Mouse (Mus musculus) embryonic facial prominence, embryonic 15.5 days (tissue): ENCODE measurements around the gene Ola1. TPM values are rescaled to one million over a fixed set of nuclear protein-coding genes. Genes with fewer than 3 reads are reported as not detected.

Source experiments
- ATAC-seq: fragments of 200-750 bp; cut with Nextera tagmentation; 2 replicates; pipeline ENCODE4 v1.8.0; 2017; ENCODE audit warnings: low read depth, moderate TSS enrichment; ENCODE audit not compliant: insufficient number of reproducible peaks, low FRiP score, low TSS enrichment
- H3K27ac ChIP-seq: fragments of 300-500 bp; sonication (generic); replicated peaks from 2 replicates; pipeline ENCODE4 v1.5.1; 2015; ENCODE audit warnings: mild to moderate bottlenecking, inconsistent platforms
- H3K27me3 ChIP-seq: fragments of 300-500 bp; sonication (generic); 2 replicates; pipeline ENCODE4 v1.6.1; 2015; ENCODE audit warnings: inconsistent platforms
- H3K36me3 ChIP-seq: fragments of 300-500 bp; sonication (generic); 2 replicates; pipeline ENCODE4 v1.6.1; 2015; ENCODE audit warnings: mild to moderate bottlenecking, inconsistent platforms
- H3K4me1 ChIP-seq: fragments of 300-500 bp; sonication (generic); 2 replicates; pipeline ENCODE4 v1.6.1; 2015; ENCODE audit warnings: inconsistent platforms
- H3K4me2 ChIP-seq: fragments of 300-500 bp; sonication (generic); replicated peaks from 2 replicates; pipeline ENCODE4 v1.6.1; 2015; ENCODE audit warnings: mild to moderate bottlenecking, inconsistent platforms
- H3K4me3 ChIP-seq: fragments of 300-500 bp; sonication (generic); replicated peaks from 2 replicates; pipeline ENCODE4 v1.5.1; 2015; ENCODE audit warnings: mild to moderate bottlenecking, inconsistent platforms
- H3K9ac ChIP-seq: fragments of 300-500 bp; sonication (generic); 2 replicates; pipeline ENCODE4 v1.6.1; 2015; ENCODE audit warnings: inconsistent platforms
- H3K9me3 ChIP-seq: fragments of 300-500 bp; sonication (generic); replicated peaks from 2 replicates; pipeline ENCODE4 v1.6.1; 2016; ENCODE audit warnings: inconsistent platforms
- WGBS: fragments of 180-500 bp; shearing (Covaris S2); methylation state at CpG from one replicate; pipeline ENCODE4 v1.1.7; 2015; 5-methylcytosine and 5-hydroxymethylcytosine counted together
- polyA plus RNA-seq: library from polyadenylated mRNA; unstranded; fragments of >200 nt; fragmentation: Nextera tagmentation; extraction: Ambion mirVana; gene quantifications from 2 replicates; pipeline ENCODE4 v1.2.1, GENCODE M21; 2015

The Ola1 gene
- 90.7 and 91.1 TPM in 2 replicates for polyA plus RNA-seq

DNA sequence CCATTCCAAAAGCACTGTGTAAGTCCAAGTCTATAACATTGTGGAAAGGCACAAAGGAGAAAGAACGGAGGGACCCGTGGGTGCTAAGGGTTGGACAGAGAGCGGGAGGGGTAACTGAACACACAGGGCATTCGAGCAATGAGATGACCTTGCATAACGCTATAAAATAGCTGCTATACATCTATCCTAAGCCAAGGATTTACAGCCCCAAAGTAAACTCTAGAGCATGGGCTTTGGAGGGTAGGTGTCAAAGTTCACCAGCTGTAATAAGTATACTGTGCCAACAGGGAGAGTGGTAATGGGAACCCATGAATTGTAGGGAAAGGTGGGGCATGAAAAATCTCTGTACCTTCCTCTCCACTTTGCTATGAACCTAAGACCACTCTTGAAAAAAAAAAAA, at the start of gene Ola1:
Gene Ola1, minus strand, starts transcription at position 12 of the 400 bp plus-strand sequence.
- 84% methylated on average over 5 of the region's 5 CpGs for WGBS

DNA sequence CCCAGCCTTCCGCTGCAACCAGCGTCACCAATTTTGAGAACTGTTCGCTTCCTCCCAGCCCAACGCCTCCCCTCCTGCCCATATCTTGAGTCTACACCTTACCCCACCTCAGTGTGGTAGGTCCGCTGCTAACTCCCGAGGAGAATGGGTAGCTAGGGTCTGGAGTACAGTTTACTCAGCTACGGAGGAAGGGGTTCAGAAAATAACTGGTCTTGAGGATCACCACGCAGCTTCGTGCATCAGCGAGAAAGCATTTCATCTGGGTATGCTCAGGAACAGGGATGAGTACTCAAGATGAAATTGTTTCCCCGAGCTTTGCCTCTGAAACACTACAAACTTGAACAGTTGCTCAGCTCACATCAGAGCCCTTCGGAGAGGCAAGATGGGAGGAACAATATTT, 49.6 kb upstream of the Ola1 start:
- Histone ChIP-seq H3K9me3 (no peaks in the 10 kb centered on the region), H3K4me1 (peaks cover 48% of the 10 kb centered on the region), H3K27me3 (peaks cover 72% of the 10 kb centered on the region), H3K9ac (no peak overlapping the region), H3K36me3 (no peaks in the 10 kb centered on the region), H3K4me2 (no peak overlapping the region), H3K4me3 (no peak overlapping the region), H3K27ac (no peak overlapping the region)
- 6% methylated on average over 12 of the region's 12 CpGs for WGBS
- ATAC-seq: no peak

More for the DNA sequence above, at the start of gene Ola1:
- H3K9ac ChIP-seq: no peak within 1 kb of the TSS
- H3K4me3 ChIP-seq: no peak within 1 kb of the TSS
- H3K9me3 ChIP-seq: no peaks in the 10 kb centered on the region
- no peak within 1 kb of the TSS for H3K27ac ChIP-seq
- no peak for ATAC-seq
- H3K27me3 ChIP-seq: no peaks in the 10 kb centered on the region
- H3K4me2 ChIP-seq: no peak within 1 kb of the TSS
- H3K4me1 ChIP-seq: no peaks in the 10 kb centered on the region
- no peaks in the 10 kb centered on the region for H3K36me3 ChIP-seq

DNA sequence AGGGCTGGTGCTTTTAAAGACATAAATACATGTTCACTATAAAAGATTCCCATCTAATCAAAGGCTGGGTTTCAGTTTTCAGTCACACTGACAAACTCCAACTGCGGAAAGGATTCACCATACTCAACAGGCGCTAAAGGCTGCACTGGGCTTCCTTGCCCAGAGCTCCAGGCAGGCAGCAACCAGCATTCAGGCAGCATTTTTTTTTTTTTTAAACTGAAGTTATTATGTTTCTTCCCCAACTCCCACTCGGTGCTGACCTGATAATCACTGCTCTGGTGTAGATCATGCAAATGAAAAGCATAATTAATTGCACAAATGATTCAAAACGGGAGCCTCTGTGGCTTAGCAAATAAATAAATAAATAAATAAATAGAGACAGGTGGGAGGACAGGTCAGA, 49.1 kb upstream of the Ola1 start:
- Histone ChIP-seq H3K4me2 (no peak overlapping the region), H3K9ac (no peak overlapping the region), H3K9me3 (no peaks in the 10 kb centered on the region), H3K4me3 (no peak overlapping the region), H3K27me3 (peaks cover 67% of the 10 kb centered on the region), H3K27ac (no peak overlapping the region), H3K36me3 (no peaks in the 10 kb centered on the region), H3K4me1 (peaks cover 48% of the 10 kb centered on the region)
- ATAC-seq: no peak
- 13% methylated on average over 4 of the region's 4 CpGs for WGBS

DNA sequence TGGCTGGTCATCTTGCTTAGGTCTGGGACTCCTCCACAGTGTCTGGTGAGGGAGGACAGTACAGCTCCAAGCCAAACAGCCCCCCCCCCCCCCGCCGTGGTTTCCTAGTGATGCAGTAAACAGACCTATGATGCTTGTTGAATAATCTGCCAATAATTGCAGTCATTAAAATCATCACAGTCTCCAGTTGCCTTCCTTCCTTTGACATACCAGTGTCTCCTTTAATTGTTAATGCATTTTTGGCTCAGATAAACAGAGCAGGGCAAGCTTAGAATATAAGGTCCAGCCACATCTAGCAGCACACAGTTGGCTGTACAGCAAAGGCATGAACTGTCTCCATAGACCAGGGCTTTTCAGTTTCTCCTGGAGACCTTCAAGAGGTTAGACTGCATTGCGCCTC, 48.5 kb upstream of the Ola1 start:
- Histone ChIP-seq H3K9me3 (no peaks in the 10 kb centered on the region), H3K27ac (no peak overlapping the region), H3K27me3 (peaks cover 66% of the 10 kb centered on the region), H3K36me3 (no peaks in the 10 kb centered on the region), H3K4me3 (no peak overlapping the region), H3K4me2 (no peak overlapping the region), H3K4me1 (peaks cover 46% of the 10 kb centered on the region), H3K9ac (no peak overlapping the region)
- WGBS: 26% methylated on average over 3 of the region's 3 CpGs
- ATAC-seq: no peak

DNA sequence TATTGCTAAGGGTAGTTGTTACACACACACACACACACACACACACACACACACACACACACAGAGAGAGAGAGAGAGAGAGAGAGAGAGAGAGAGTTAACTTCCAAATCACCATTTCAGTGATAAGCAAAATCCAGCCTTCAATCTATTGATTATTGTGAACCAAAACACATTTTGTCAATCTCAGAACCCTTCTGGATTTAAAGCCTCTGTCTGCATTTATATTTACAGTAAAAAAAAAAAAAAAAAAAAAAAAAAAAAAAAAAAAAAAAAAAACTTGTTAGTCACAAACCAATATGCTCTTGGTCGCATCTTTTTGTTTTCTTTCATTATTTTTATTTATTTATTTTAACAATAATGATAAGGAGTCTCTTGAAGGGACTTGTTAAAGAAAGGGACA, 47.9 kb upstream of the Ola1 start:
- peaks cover 64% of the 10 kb centered on the region for H3K27me3 ChIP-seq
- no peaks in the 10 kb centered on the region for H3K9me3 ChIP-seq
- 39% methylated on average over 1 of the region's 1 CpGs for WGBS
- no peak for ATAC-seq
- H3K4me1 ChIP-seq: peaks cover 41% of the 10 kb centered on the region
- no peak overlapping the region for H3K9ac ChIP-seq
- no peak overlapping the region for H3K4me3 ChIP-seq
- no peak overlapping the region for H3K4me2 ChIP-seq
- H3K27ac ChIP-seq: no peak overlapping the region
- H3K36me3 ChIP-seq: no peaks in the 10 kb centered on the region

DNA sequence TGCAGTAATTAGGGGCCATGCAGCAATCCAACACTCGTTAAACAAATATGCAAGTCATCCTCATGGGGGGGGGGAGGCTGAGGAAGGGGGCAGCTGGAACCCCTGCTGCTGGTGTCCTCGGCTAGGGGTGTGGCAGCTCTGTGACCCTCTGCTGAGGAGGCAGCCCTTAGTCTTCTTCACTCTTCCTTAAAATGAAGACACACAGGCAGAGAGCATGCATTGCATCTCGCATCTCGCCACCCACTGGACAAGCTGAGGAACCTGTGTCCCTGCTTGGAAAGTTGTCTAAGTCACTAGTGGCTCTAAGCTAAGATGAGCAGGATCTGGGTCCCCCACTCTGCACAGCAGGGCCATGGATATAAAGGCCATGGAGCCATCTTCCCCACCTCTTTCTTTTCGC, 47.3 kb upstream of the Ola1 start:
- Histone ChIP-seq H3K27me3 (peaks cover 58% of the 10 kb centered on the region), H3K4me3 (no peak overlapping the region), H3K4me2 (no peak overlapping the region), H3K36me3 (no peaks in the 10 kb centered on the region), H3K4me1 (peaks cover 35% of the 10 kb centered on the region), H3K27ac (no peak overlapping the region), H3K9me3 (no peaks in the 10 kb centered on the region), H3K9ac (no peak overlapping the region)
- ATAC-seq: no peak
- 13% methylated on average over 5 of the region's 5 CpGs for WGBS

DNA sequence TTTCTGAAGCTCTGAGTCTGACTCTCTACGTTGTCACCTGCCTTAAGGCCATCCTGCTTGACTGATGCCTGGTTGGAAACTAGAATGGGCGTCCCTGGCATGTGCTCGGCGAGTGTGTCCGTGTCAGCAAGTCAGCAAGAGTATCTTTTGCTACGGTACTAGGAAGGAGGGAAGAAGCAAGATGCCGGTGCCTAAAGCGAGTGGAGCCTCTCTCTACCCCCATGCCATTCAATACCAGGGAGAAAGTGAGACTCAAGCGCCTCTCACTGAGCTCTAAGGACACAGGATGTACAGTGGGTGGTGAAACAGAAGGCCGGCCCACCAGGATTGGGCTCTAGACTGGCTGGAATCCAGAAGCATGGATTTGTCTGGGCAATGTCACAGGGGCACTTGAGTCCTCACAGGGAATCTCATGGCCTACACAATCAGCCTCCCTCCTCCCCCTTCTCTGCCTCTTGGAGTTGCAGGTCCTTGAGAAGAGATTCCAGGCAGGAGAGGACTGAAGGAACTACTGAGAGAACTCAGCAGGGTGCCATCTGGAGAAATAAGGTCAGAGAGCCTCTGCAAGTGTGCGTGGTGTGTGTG, 46.0 kb upstream of the Ola1 start:
- ATAC-seq: no peak
- Histone ChIP-seq H3K4me2 (peak overlapping the region; percentile 78), H3K27me3 (peaks cover 46% of the 10 kb centered on the region), H3K4me1 (peaks cover 24% of the 10 kb centered on the region), H3K27ac (no peak overlapping the region), H3K36me3 (no peaks in the 10 kb centered on the region), H3K9ac (no peak overlapping the region), H3K4me3 (peak overlapping the region; percentile 51), H3K9me3 (no peaks in the 10 kb centered on the region)
- WGBS: 9% methylated on average over 11 of the region's 11 CpGs

DNA sequence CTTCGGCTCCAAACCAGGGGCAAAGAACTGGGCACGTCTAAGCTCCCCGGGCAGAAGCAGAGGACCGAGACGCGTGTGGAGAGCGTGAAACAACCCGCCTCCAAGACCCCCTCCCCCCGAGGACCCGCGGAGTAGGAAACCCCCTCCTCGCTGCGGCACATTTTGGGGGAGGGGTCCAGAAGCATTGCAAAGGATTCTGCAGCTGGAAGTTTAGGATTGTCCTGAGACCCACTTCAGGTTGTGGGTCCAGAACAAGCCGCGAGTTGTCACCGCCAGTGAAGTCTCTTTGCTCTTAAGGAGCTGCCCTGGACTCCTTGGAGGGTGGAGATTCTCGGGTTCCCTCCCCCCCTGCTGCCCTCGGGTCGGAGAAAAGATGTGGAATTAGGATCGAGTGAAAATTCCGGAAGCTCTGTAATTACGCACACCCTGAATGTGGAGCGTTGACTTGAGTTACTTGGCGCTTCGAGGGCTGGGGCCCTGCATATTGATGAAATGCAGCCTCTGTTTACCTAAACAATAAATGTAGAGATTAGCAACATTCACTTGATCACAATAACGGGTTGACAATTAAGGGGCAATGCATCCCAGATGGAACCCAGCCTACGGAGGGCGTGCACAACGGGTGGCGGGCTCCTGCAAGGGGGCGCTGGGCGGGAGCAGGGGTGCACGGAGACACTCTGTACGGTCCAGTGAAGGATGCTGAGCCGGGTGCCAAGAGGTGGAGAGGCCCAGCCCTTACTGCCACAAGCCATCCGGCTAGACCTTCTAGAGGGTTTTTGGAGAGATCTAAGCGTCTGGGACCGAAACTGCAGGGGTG, 45.3 kb upstream of the Ola1 start:
- Histone ChIP-seq H3K36me3 (no peaks in the 10 kb centered on the region), H3K4me1 (peaks cover 22% of the 10 kb centered on the region), H3K27ac (peak overlapping the region; percentile 12), H3K27me3 (peaks cover 44% of the 10 kb centered on the region), H3K9me3 (no peaks in the 10 kb centered on the region), H3K4me3 (peak overlapping the region; percentile 51), H3K4me2 (peak overlapping the region; percentile 78), H3K9ac (0 out of 2 replicates have a peak overlapping the region, but pooled peaks have one; percentile 10)
- 1% methylated on average over 38 of the region's 38 CpGs for WGBS
- ATAC-seq: peak; percentile 57; the same call in 1 of the 2 replicates

DNA sequence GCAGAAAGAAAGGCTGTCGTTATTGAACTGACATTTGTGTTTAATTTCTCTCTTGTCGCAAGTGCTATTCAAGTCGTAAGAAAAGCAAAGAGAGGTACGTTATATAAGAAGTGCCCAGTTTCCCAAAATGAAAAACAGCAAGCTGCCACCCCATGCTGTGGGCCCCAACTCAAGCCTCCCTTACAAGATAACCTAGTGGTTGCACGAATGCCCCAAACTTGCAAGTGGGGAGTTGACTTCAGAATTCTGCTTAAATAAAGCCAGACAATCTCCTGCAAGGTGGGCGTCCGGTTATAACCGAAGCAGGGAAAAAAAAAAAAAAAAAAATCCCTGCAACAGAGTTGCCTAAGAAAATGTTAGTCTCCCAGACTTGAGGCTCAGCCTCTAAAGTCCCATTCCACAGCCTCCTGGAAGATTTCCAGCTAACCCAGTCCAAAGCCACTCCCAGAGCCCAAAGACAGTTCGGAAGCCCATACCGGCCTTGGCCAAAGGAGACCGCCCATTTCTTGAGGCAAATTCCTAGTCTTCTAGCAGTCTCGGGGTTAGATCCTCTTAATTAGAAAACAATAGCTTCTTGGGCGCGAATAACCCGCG, 44.5 kb upstream of the Ola1 start:
- Histone ChIP-seq H3K36me3 (no peaks in the 10 kb centered on the region), H3K4me2 (peak overlapping the region; percentile 78), H3K4me3 (peak overlapping the region; percentile 51), H3K27ac (peak overlapping the region; percentile 12; the same call in 1 of the 2 replicates), H3K9me3 (no peaks in the 10 kb centered on the region), H3K9ac (0 out of 2 replicates have a peak overlapping the region, but pooled peaks have one; percentile 10), H3K27me3 (peaks cover 39% of the 10 kb centered on the region), H3K4me1 (peaks cover 22% of the 10 kb centered on the region)
- 6% methylated on average over 16 of the region's 16 CpGs for WGBS
- ATAC-seq: no peak

DNA sequence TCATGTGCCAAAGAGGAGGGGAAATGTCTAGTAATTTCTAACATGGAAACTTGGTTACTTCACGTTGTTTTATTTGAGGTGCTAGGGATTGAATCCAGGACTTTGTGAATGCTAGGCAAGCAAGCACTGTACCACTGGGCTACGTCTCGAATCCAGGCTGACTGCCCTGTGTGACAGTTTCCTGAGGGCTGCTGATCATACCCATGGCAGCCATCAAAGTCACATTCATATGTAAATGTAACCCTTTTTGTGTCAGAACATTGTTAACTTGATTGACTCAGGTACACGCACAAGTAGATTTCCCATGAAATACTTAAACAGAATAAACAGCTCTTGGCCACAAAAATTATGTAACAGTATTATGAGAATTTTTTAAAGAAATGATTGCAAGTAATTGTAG, 30.0 kb upstream of the Ola1 start:
- ATAC-seq: no peak
- no peaks in the 10 kb centered on the region; the same call in 1 of the 2 replicates for H3K9me3 ChIP-seq
- no peak overlapping the region for H3K27ac ChIP-seq
- H3K9ac ChIP-seq: no peak overlapping the region
- WGBS: 75% methylated on average over 4 of the region's 4 CpGs
- no peaks in the 10 kb centered on the region for H3K27me3 ChIP-seq
- H3K4me2 ChIP-seq: no peak overlapping the region
- H3K4me3 ChIP-seq: no peak overlapping the region
- H3K36me3 ChIP-seq: no peaks in the 10 kb centered on the region
- no peaks in the 10 kb centered on the region for H3K4me1 ChIP-seq

DNA sequence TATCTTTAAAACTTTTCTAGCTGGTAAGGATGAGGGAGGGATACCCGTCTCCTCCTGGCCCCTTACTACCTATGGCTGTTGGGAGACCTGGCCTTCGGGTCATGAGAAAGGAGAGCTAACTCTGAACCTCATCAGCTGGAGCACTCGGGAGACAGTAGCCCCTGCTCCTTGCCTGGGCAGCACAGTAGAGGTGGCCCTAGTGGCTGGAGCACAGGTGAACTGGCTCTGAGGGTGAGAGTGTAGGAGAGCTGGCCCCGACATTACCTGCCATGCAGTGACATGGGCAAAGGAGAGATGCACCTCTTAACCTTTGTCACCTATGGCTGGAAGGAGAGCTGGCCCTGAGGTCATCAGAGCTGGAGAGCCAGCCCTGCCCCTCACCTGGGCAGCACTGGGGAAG, 22.6 kb upstream of the Ola1 start:
- WGBS: 84% methylated on average over 4 of the region's 4 CpGs
- ATAC-seq: no peak

More for the DNA sequence above, 22.6 kb upstream of the Ola1 start:
- Histone ChIP-seq H3K27ac (no peak overlapping the region), H3K9me3 (no peaks in the 10 kb centered on the region), H3K27me3 (no peaks in the 10 kb centered on the region), H3K4me3 (no peak overlapping the region), H3K4me1 (no peaks in the 10 kb centered on the region), H3K4me2 (no peak overlapping the region), H3K9ac (no peak overlapping the region), H3K36me3 (no peaks in the 10 kb centered on the region)
